Mouse (Mus musculus) granulocyte monocyte progenitor cell, adult 5-6 weeks (primary cell): ENCODE measurements around the gene Tnfrsf18. TPM values are rescaled to one million over a fixed set of nuclear protein-coding genes. Genes with fewer than 3 reads are reported as not detected.

Experiments
- ATAC-seq: replicated peaks from 2 replicates; pipeline ENCODE4 v1.8.0; 2016; ENCODE audit warnings: mild to moderate bottlenecking, moderate TSS enrichment, inconsistent platforms; ENCODE audit not compliant: poor library complexity, severe bottlenecking
- total RNA-seq, 2 experiments: library from RNA; stranded (forward) in 1 of 2; stranded (reverse) in 1 of 2; fragments of 200-712, 200-1000 nt in 1 of 2; fragments of >200 nt in 1 of 2; fragmentation: Nextera tagmentation in 1 of 2; gene quantifications; 2 replicates each; pipeline ENCODE4 v1.2.3; 2014 to 2017

Gene Tnfrsf18
- total RNA-seq, 2 experiments from 2014 or later, result 0.99 to 4.6 TPM

GRCm38 (mm10) chr4:156067256-156067949 lies 41.4 kb downstream of the Tnfrsf18 start:
- peak; percentile 97 for ATAC-seq

- no peak for ATAC-seq
Observed at GRCm38 (mm10) chr4:156069701-156070100, 43.7 kb downstream of the Tnfrsf18 start.

- ATAC-seq, result peak; percentile 7; the same call in 1 of the 2 replicates
Observed at GRCm38 (mm10) chr4:156070276-156070675, 44.3 kb downstream of the Tnfrsf18 start.

GRCm38 (mm10) chr4:156070716-156071115 lies 44.8 kb downstream of the Tnfrsf18 start:
- 0 out of 2 replicates have a peak, but pooled peaks have one; percentile 2 for ATAC-seq

GRCm38 (mm10) chr4:156076911-156077382 lies 51.0 kb downstream of the Tnfrsf18 start:
- ATAC-seq, result peak; percentile 45

GRCm38 (mm10) chr4:156077499-156078301 lies 51.7 kb downstream of the Tnfrsf18 start:
- ATAC-seq, result peak; percentile 74

Other genes starting within 250 kb of the Tnfrsf18 start
- gene Tmem88b, start 240.3 kb upstream of the Tnfrsf18 start, total RNA-seq (2014; fragmentation: Nextera tagmentation), result not detected in 2 replicates
- gene Tmem88b, start 240.3 kb upstream of the Tnfrsf18 start, total RNA-seq (2017), result not detected in 2 replicates
- gene Ankrd65, start 235.7 kb upstream of the Tnfrsf18 start, total RNA-seq (2014; fragmentation: Nextera tagmentation), result not detected in 2 replicates
- not detected in 2 replicates for gene Ankrd65, start 235.7 kb upstream of the Tnfrsf18 start, total RNA-seq (2017)
- gene Mrpl20, start 223.3 kb upstream of the Tnfrsf18 start, total RNA-seq (2014; fragmentation: Nextera tagmentation), result 191 and 198 TPM in 2 replicates
- gene Mrpl20, start 223.3 kb upstream of the Tnfrsf18 start, total RNA-seq (2017), result 84.2 and 91.1 TPM in 2 replicates
- gene Ccnl2, start 213.7 kb upstream of the Tnfrsf18 start, total RNA-seq (2014; fragmentation: Nextera tagmentation), result 94.6 and 104 TPM in 2 replicates
- 75.5 and 84.0 TPM in 2 replicates for gene Ccnl2, start 213.7 kb upstream of the Tnfrsf18 start, total RNA-seq (2017)
- gene Aurkaip1, start 194.9 kb upstream of the Tnfrsf18 start, total RNA-seq (2014; fragmentation: Nextera tagmentation), result 130 and 149 TPM in 2 replicates
- 101 and 159 TPM in 2 replicates for gene Aurkaip1, start 194.9 kb upstream of the Tnfrsf18 start, total RNA-seq (2017)
- gene Mxra8, start 186.5 kb upstream of the Tnfrsf18 start, total RNA-seq (2014; fragmentation: Nextera tagmentation), result 0.39 TPM in 1 of 2 replicates, not detected in the other
- not detected in 2 replicates for gene Mxra8, start 186.5 kb upstream of the Tnfrsf18 start, total RNA-seq (2017)
- 10.1 and 20.3 TPM in 2 replicates for gene Dvl1, start 178.8 kb upstream of the Tnfrsf18 start, total RNA-seq (2014; fragmentation: Nextera tagmentation)
- gene Dvl1, start 178.8 kb upstream of the Tnfrsf18 start, total RNA-seq (2017), result 12.4 and 21.6 TPM in 2 replicates
- 1.5 TPM in 1 of 2 replicates, not detected in the other for gene Tas1r3, start 162.8 kb upstream of the Tnfrsf18 start, total RNA-seq (2014; fragmentation: Nextera tagmentation)
- gene Tas1r3, start 162.8 kb upstream of the Tnfrsf18 start, total RNA-seq (2017), result 0.30 and 0.93 TPM in 2 replicates
- 9.4 and 16.7 TPM in 2 replicates for gene Cptp, start 156.7 kb upstream of the Tnfrsf18 start, total RNA-seq (2014; fragmentation: Nextera tagmentation)
- 7.0 and 7.8 TPM in 2 replicates for gene Cptp, start 156.7 kb upstream of the Tnfrsf18 start, total RNA-seq (2017)
- 49.0 and 64.7 TPM in 2 replicates for gene Ints11, start 156.6 kb upstream of the Tnfrsf18 start, total RNA-seq (2014; fragmentation: Nextera tagmentation)
- gene Ints11, start 156.6 kb upstream of the Tnfrsf18 start, total RNA-seq (2017), result 34.7 and 37.9 TPM in 2 replicates
- gene Pusl1, start 134.4 kb upstream of the Tnfrsf18 start, total RNA-seq (2014; fragmentation: Nextera tagmentation), result 21.2 and 29.3 TPM in 2 replicates
- 41.8 and 48.6 TPM in 2 replicates for gene Pusl1, start 134.4 kb upstream of the Tnfrsf18 start, total RNA-seq (2017)
- 10.7 and 23.1 TPM in 2 replicates for gene Acap3, start 134.3 kb upstream of the Tnfrsf18 start, total RNA-seq (2014; fragmentation: Nextera tagmentation)
- gene Acap3, start 134.3 kb upstream of the Tnfrsf18 start, total RNA-seq (2017), result 6.0 and 6.1 TPM in 2 replicates
- 68.8 and 78.6 TPM in 2 replicates for gene Ube2j2, start 82.3 kb upstream of the Tnfrsf18 start, total RNA-seq (2014; fragmentation: Nextera tagmentation)
- 81.6 and 84.8 TPM in 2 replicates for gene Ube2j2, start 82.3 kb upstream of the Tnfrsf18 start, total RNA-seq (2017)
- gene C1qtnf12, start 63.8 kb upstream of the Tnfrsf18 start, total RNA-seq (2014; fragmentation: Nextera tagmentation), result 15.4 and 32.2 TPM in 2 replicates
- 10.6 and 11.0 TPM in 2 replicates for gene C1qtnf12, start 63.8 kb upstream of the Tnfrsf18 start, total RNA-seq (2017)
- 6.4 and 6.6 TPM in 2 replicates for gene B3galt6, start 33.5 kb upstream of the Tnfrsf18 start, total RNA-seq (2014; fragmentation: Nextera tagmentation)
- gene B3galt6, start 33.5 kb upstream of the Tnfrsf18 start, total RNA-seq (2017), result 10.3 and 10.7 TPM in 2 replicates
- gene Sdf4, start 33.3 kb upstream of the Tnfrsf18 start, total RNA-seq (2014; fragmentation: Nextera tagmentation), result 62.0 and 73.4 TPM in 2 replicates
- gene Sdf4, start 33.3 kb upstream of the Tnfrsf18 start, total RNA-seq (2017), result 174 and 182 TPM in 2 replicates
- gene Tnfrsf4, start 12.3 kb upstream of the Tnfrsf18 start, total RNA-seq (2014; fragmentation: Nextera tagmentation), result 2.2 TPM in 1 of 2 replicates, not detected in the other
- gene Tnfrsf4, start 12.3 kb upstream of the Tnfrsf18 start, total RNA-seq (2017), result 1.1 TPM in 1 of 2 replicates, not detected in the other
- gene Ttll10, start 33.2 kb downstream of the Tnfrsf18 start, total RNA-seq (2014; fragmentation: Nextera tagmentation), result not detected in 2 replicates
- not detected in 2 replicates for gene Ttll10, start 33.2 kb downstream of the Tnfrsf18 start, total RNA-seq (2017)
- 32.2 and 43.0 TPM in 2 replicates for gene 9430015G10Rik, start 83.8 kb downstream of the Tnfrsf18 start, total RNA-seq (2014; fragmentation: Nextera tagmentation)
- 24.7 and 32.8 TPM in 2 replicates for gene 9430015G10Rik, start 83.8 kb downstream of the Tnfrsf18 start, total RNA-seq (2017)
- not detected in 2 replicates for gene Rnf223, start 104.3 kb downstream of the Tnfrsf18 start, total RNA-seq (2014; fragmentation: Nextera tagmentation)
- 0.17 TPM in 1 of 2 replicates, not detected in the other for gene Rnf223, start 104.3 kb downstream of the Tnfrsf18 start, total RNA-seq (2017)
- 1.1 and 8.9 TPM in 2 replicates for gene Agrn, start 171.3 kb downstream of the Tnfrsf18 start, total RNA-seq (2014; fragmentation: Nextera tagmentation)
- 1.2 and 2.1 TPM in 2 replicates for gene Agrn, start 171.3 kb downstream of the Tnfrsf18 start, total RNA-seq (2017)
- gene Isg15, start 174.7 kb downstream of the Tnfrsf18 start, total RNA-seq (2014; fragmentation: Nextera tagmentation), result 4.6 and 11.1 TPM in 2 replicates
- gene Isg15, start 174.7 kb downstream of the Tnfrsf18 start, total RNA-seq (2017), result 1.2 TPM in 1 of 2 replicates, not detected in the other
- gene AW011738, start 177.1 kb downstream of the Tnfrsf18 start, total RNA-seq (2014; fragmentation: Nextera tagmentation), result 1.5 and 2.1 TPM in 2 replicates
- 0.26 and 0.43 TPM in 2 replicates for gene AW011738, start 177.1 kb downstream of the Tnfrsf18 start, total RNA-seq (2017)
- not detected in 2 replicates for gene Perm1, start 189.7 kb downstream of the Tnfrsf18 start, total RNA-seq (2014; fragmentation: Nextera tagmentation)
- gene Perm1, start 189.7 kb downstream of the Tnfrsf18 start, total RNA-seq (2017), result 0.05 TPM in 1 of 2 replicates, not detected in the other
- 24.3 and 36.5 TPM in 2 replicates for gene Plekhn1, start 208.7 kb downstream of the Tnfrsf18 start, total RNA-seq (2014; fragmentation: Nextera tagmentation)
- gene Plekhn1, start 208.7 kb downstream of the Tnfrsf18 start, total RNA-seq (2017), result 12.2 and 13.4 TPM in 2 replicates
- gene Noc2l, start 209.8 kb downstream of the Tnfrsf18 start, total RNA-seq (2014; fragmentation: Nextera tagmentation), result 97.3 and 108 TPM in 2 replicates
- 116 and 135 TPM in 2 replicates for gene Noc2l, start 209.8 kb downstream of the Tnfrsf18 start, total RNA-seq (2017)
- not detected in 2 replicates for gene Samd11, start 229.5 kb downstream of the Tnfrsf18 start, total RNA-seq (2014; fragmentation: Nextera tagmentation)
- 0.15 and 0.60 TPM in 2 replicates for gene Samd11, start 229.5 kb downstream of the Tnfrsf18 start, total RNA-seq (2017)